Mouse (Mus musculus): ENCODE data around the gene Actn4.

- TF ChIP-seq CTCF (IDR thresholded peaks at IDR 0.05; ENCODE audit: low read depth), result peak; percentile 34; the same call in 1 of the 2 replicates
- TF ChIP-seq EP300 (optimal IDR thresholded peaks at IDR 0.05), result no peak
Observed at GRCm38 (mm10) chr7:28862817-28863499, 99.2 kb downstream of the Actn4 start.
